Mouse (Mus musculus) embryonic facial prominence, embryonic 14.5 days (tissue): ENCODE measurements around the gene Fank1. TPM values are rescaled to one million over a fixed set of nuclear protein-coding genes. Genes with fewer than 3 reads are reported as not detected.
A peak's percentile ranks its signal among the peaks of the same experiment; 100 is the strongest.

Source experiments
- ATAC-seq: fragments of 200-750 bp; cut with Nextera tagmentation; 2 replicates; pipeline ENCODE4 v1.8.0; 2017; ENCODE audit warnings: low read depth, moderate number of reproducible peaks, moderate TSS enrichment
- DNase-seq: peaks from one replicate; pipeline ENCODE4 v3.0.0-alpha.2; 2015; ENCODE audit warnings: low spot score
- H3K27ac ChIP-seq: fragments of 300-500 bp; sonication (generic); replicated peaks from 2 replicates; pipeline ENCODE4 v1.5.1; 2014; ENCODE audit warnings: low read depth, mild to moderate bottlenecking, low read length, moderate library complexity
- H3K27me3 ChIP-seq: fragments of 300-500 bp; sonication (generic); replicated peaks from 2 replicates; pipeline ENCODE4 v1.6.1; 2014; ENCODE audit warnings: low read length; ENCODE audit not compliant: control insufficient read depth, insufficient read depth
- H3K36me3 ChIP-seq: fragments of 300-500 bp; sonication (generic); 2 replicates; pipeline ENCODE4 v1.6.1; 2014; ENCODE audit warnings: low read length, mixed read lengths; ENCODE audit not compliant: control insufficient read depth, insufficient read depth
- H3K4me1 ChIP-seq: fragments of 300-500 bp; sonication (generic); 2 replicates; pipeline ENCODE4 v1.6.1; 2014; ENCODE audit warnings: antibody characterized with exemption, low read length; ENCODE audit not compliant: control insufficient read depth, insufficient read depth
- H3K4me2 ChIP-seq: fragments of 300-500 bp; sonication (generic); 2 replicates; pipeline ENCODE4 v1.6.1; 2014; ENCODE audit warnings: low read depth, mild to moderate bottlenecking, low read length, moderate library complexity, mixed read lengths
- H3K4me3 ChIP-seq: fragments of 300-500 bp; sonication (generic); 2 replicates; pipeline ENCODE4 v1.5.1; 2014; ENCODE audit warnings: low read depth, mild to moderate bottlenecking, low read length
- H3K9ac ChIP-seq: fragments of 300-500 bp; sonication (generic); 2 replicates; pipeline ENCODE4 v1.6.1; 2014; ENCODE audit warnings: low read depth, mild to moderate bottlenecking, low read length, moderate library complexity, mixed read lengths
- H3K9me3 ChIP-seq: fragments of 300-500 bp; sonication (generic); 2 replicates; pipeline ENCODE4 v1.6.1; 2016; ENCODE audit warnings: low read length; ENCODE audit not compliant: control insufficient read depth
- WGBS: fragments of 180-500 bp; shearing (Covaris S2); extraction: QIAGEN DNeasy Blood & Tissue Kit; methylation state at CpG from one replicate; pipeline ENCODE4 v1.1.7; 2014; 5-methylcytosine and 5-hydroxymethylcytosine counted together
- polyA plus RNA-seq: library from polyadenylated mRNA; unstranded; fragments of >200 nt; fragmentation: Nextera tagmentation; extraction: Ambion mirVana; gene quantifications from 2 replicates; pipeline ENCODE4 v1.2.1, GENCODE M21; 2014

Gene Fank1
- polyA plus RNA-seq, 1 experiment from 2014 or later, result 3.0 TPM

- peak overlapping the region; percentile 72 for H3K4me3 ChIP-seq
- no peak overlapping the region for H3K27ac ChIP-seq
- no peaks in the 10 kb centered on the region for H3K27me3 ChIP-seq
- peak overlapping the region; percentile 83 for H3K4me2 ChIP-seq
- H3K9ac ChIP-seq, result peak overlapping the region; percentile 78
- DNase-seq, result no peak
- H3K36me3 ChIP-seq, result no peaks in the 10 kb centered on the region
- no peaks in the 10 kb centered on the region for H3K9me3 ChIP-seq
- peaks cover 7% of the 10 kb centered on the region for H3K4me1 ChIP-seq
- ATAC-seq, result peak; percentile 7; the same call in 1 of the 2 replicates
- WGBS, result 6% methylated on average over 29 of the region's 38 CpGs
Measured at GRCm38 (mm10) chr7:133775796-133776625, 650 bp upstream of the Fank1 start.

GRCm38 (mm10) chr7:133781583-133781982 is 4.9 kb downstream of the Fank1 start:
- Histone ChIP-seq H3K27me3 (no peaks in the 10 kb centered on the region), H3K36me3 (no peaks in the 10 kb centered on the region), H3K4me3 (no peak overlapping the region), H3K9ac (no peak overlapping the region), H3K27ac (no peak overlapping the region), H3K4me1 (no peaks in the 10 kb centered on the region), H3K9me3 (no peaks in the 10 kb centered on the region), H3K4me2 (no peak overlapping the region)
- no peak for DNase-seq
- no peak for ATAC-seq
- WGBS, result 67% methylated on average over 6 of the region's 6 CpGs

- DNase-seq, result no peak
- no peak overlapping the region for H3K4me3 ChIP-seq
- no peak overlapping the region for H3K27ac ChIP-seq
- no peaks in the 10 kb centered on the region for H3K27me3 ChIP-seq
- H3K36me3 ChIP-seq, result no peaks in the 10 kb centered on the region
- no peak overlapping the region for H3K9ac ChIP-seq
- no peak for ATAC-seq
- no peaks in the 10 kb centered on the region for H3K9me3 ChIP-seq
- WGBS, result 55% methylated on average over 6 of the region's 6 CpGs
- no peak overlapping the region for H3K4me2 ChIP-seq
- no peaks in the 10 kb centered on the region for H3K4me1 ChIP-seq
Measured at GRCm38 (mm10) chr7:133781991-133782390, 5.3 kb downstream of the Fank1 start.

GRCm38 (mm10) chr7:133782717-133783435 is 6.2 kb downstream of the Fank1 start, which contains the start of gene Dhx32:
TSS of gene Dhx32 (minus strand) at chr7:133782726.
- Histone ChIP-seq H3K36me3 (no peaks in the 10 kb centered on the region), H3K4me1 (no peaks in the 10 kb centered on the region), H3K27me3 (no peaks in the 10 kb centered on the region), H3K4me2 (no peak within 1 kb of the TSS), H3K9me3 (no peaks in the 10 kb centered on the region), H3K27ac (no peak within 1 kb of the TSS), H3K4me3 (no peak within 1 kb of the TSS), H3K9ac (no peak within 1 kb of the TSS)
- ATAC-seq (peak; percentile 67), DNase-seq (peak; percentile 87)
- WGBS, result 19% methylated on average over 18 of the region's 18 CpGs

- no peak for ATAC-seq
- no peaks in the 10 kb centered on the region for H3K36me3 ChIP-seq
- no peaks in the 10 kb centered on the region for H3K27me3 ChIP-seq
- 82% methylated on average over 6 of the region's 6 CpGs for WGBS
- no peaks in the 10 kb centered on the region for H3K9me3 ChIP-seq
- H3K27ac ChIP-seq, result no peak overlapping the region
- no peak overlapping the region for H3K9ac ChIP-seq
- no peaks in the 10 kb centered on the region for H3K4me1 ChIP-seq
- H3K4me2 ChIP-seq, result no peak overlapping the region
- H3K4me3 ChIP-seq, result no peak overlapping the region
- DNase-seq, result no peak
Measured at GRCm38 (mm10) chr7:133787571-133787970, 10.9 kb downstream of the Fank1 start.

GRCm38 (mm10) chr7:133788147-133788546 is 11.5 kb downstream of the Fank1 start:
- Histone ChIP-seq H3K27ac (no peak overlapping the region), H3K4me3 (no peak overlapping the region), H3K9ac (no peak overlapping the region), H3K27me3 (no peaks in the 10 kb centered on the region), H3K36me3 (no peaks in the 10 kb centered on the region), H3K9me3 (no peaks in the 10 kb centered on the region), H3K4me2 (no peak overlapping the region), H3K4me1 (no peaks in the 10 kb centered on the region)
- 58% methylated on average over 3 of the region's 3 CpGs for WGBS
- DNase-seq (no peak), ATAC-seq (no peak)

GRCm38 (mm10) chr7:133790171-133790570 is 13.5 kb downstream of the Fank1 start:
- 92% methylated on average over 4 of the region's 4 CpGs for WGBS

GRCm38 (mm10) chr7:133790608-133791229 is 14.1 kb downstream of the Fank1 start:
- H3K27ac ChIP-seq, result no peak overlapping the region
- H3K4me2 ChIP-seq, result no peak overlapping the region
- no peak overlapping the region for H3K9ac ChIP-seq
- no peaks in the 10 kb centered on the region for H3K36me3 ChIP-seq
- no peaks in the 10 kb centered on the region for H3K27me3 ChIP-seq
- no peaks in the 10 kb centered on the region for H3K9me3 ChIP-seq
- ATAC-seq (no peak), DNase-seq (no peak)
- no peak overlapping the region for H3K4me3 ChIP-seq
- no peaks in the 10 kb centered on the region for H3K4me1 ChIP-seq
- 85% methylated on average over 4 of the region's 4 CpGs for WGBS

More at GRCm38 (mm10) chr7:133790171-133790570, 13.5 kb downstream of the Fank1 start:
- H3K27me3 ChIP-seq, result no peaks in the 10 kb centered on the region
- H3K4me1 ChIP-seq, result no peaks in the 10 kb centered on the region
- H3K27ac ChIP-seq, result no peak overlapping the region
- no peak for DNase-seq
- H3K9ac ChIP-seq, result no peak overlapping the region
- H3K9me3 ChIP-seq, result no peaks in the 10 kb centered on the region
- no peak for ATAC-seq
- H3K36me3 ChIP-seq, result no peaks in the 10 kb centered on the region
- no peak overlapping the region for H3K4me2 ChIP-seq
- no peak overlapping the region for H3K4me3 ChIP-seq
